Mouse (Mus musculus): ENCODE measurements at regions not wholly inside any gene's neighbourhood (a gene's known extent, or its start where the extent isn't known, plus 50 kb on each side); places are given as distances from the start of the nearest gene placed in this dataset.
A peak's percentile ranks its signal among the peaks of the same experiment; 100 is the strongest.

DNA sequence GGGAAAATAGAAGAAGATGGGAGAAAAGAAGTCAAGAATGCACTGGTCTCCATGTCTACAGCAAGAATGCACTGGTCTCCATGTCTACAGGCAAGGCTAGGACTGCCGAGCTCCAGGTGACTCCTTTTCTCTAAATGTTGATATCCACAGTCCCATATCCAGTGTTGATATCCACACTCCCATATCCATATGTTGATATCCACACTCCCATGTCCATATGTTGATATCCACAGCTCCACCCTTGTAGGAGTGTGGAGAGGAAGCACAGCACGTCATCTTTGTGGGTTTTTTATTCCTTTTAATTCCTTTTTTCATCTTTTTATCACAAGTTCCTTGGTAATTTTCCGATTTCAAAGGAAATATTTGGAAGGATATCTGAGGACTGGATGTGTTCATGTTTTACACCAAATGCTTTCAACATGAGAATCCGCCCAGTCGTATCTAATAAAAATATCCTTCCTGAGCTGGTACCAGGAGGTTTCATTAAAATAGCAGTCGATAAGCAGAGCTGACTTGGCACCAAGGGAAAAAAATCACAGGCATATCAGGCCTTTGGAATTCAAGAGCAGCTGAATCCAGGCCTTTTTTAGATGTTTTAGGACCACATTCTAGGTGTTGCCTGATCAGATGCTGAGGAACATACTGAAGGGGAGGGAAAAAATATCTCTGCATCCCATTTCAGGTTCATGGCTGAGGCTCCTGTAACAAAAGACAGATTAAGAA, 653.7 kb upstream of the Cdh11 start:
- Histone ChIP-seq H3K4me3 (ENCODE audit: insufficient read depth, low read depth, low read length) (no peak overlapping the region), H3K27me3 (ENCODE audit: control insufficient read depth, insufficient read depth, low read length) (no peaks in the 10 kb centered on the region), H3K27ac (replicated peaks; ENCODE audit: insufficient read depth, low read depth, low read length) (no peak overlapping the region), H3K36me3 (ENCODE audit: control insufficient read depth, insufficient read depth, low read length) (no peaks in the 10 kb centered on the region), H3K4me1 (ENCODE audit: control insufficient read depth, insufficient read depth, low read length) (peaks cover 1% of the 10 kb centered on the region; the same call in 1 of the 2 replicates), H3K9ac (ENCODE audit: low read depth, low read length) (no peak overlapping the region), H3K79me2 (ENCODE audit: control insufficient read depth, insufficient read depth, low read length) (no peaks in the 10 kb centered on the region)
- 78% methylated on average over 6 of the region's 6 CpGs for WGBS
- TF ChIP-seq POLR2A (IDR thresholded peaks at IDR 0.05; ENCODE audit: extremely low read depth, insufficient read depth, low read length) (no peak), CTCF (IDR thresholded peaks at IDR 0.05; ENCODE audit: low read depth, low read length) (no peak)
- DNase-seq (ENCODE audit: extremely low read depth, low read depth, low spot score) = no peak

GRCm38 (mm10) chr8:103441163-103441562, 655.7 kb upstream of the Cdh11 start:
- Histone ChIP-seq H3K4me1 (ENCODE audit: control insufficient read depth, insufficient read depth, low read length) (peaks cover 1% of the 10 kb centered on the region; the same call in 1 of the 2 replicates), H3K4me3 (ENCODE audit: insufficient read depth, low read depth, low read length) (no peak overlapping the region), H3K27ac (replicated peaks; ENCODE audit: insufficient read depth, low read depth, low read length) (no peak overlapping the region), H3K79me2 (ENCODE audit: control insufficient read depth, insufficient read depth, low read length) (no peaks in the 10 kb centered on the region), H3K9ac (ENCODE audit: low read depth, low read length) (no peak overlapping the region), H3K27me3 (ENCODE audit: control insufficient read depth, insufficient read depth, low read length) (no peaks in the 10 kb centered on the region), H3K36me3 (ENCODE audit: control insufficient read depth, insufficient read depth, low read length) (no peaks in the 10 kb centered on the region)
- WGBS = 37% methylated on average over 5 of the region's 5 CpGs
- TF ChIP-seq CTCF (IDR thresholded peaks at IDR 0.05; ENCODE audit: low read depth, low read length) (peak; percentile 58), POLR2A (IDR thresholded peaks at IDR 0.05; ENCODE audit: extremely low read depth, insufficient read depth, low read length) (no peak)
- DNase-seq (ENCODE audit: extremely low read depth, low read depth, low spot score) = peak; percentile 58

DNA sequence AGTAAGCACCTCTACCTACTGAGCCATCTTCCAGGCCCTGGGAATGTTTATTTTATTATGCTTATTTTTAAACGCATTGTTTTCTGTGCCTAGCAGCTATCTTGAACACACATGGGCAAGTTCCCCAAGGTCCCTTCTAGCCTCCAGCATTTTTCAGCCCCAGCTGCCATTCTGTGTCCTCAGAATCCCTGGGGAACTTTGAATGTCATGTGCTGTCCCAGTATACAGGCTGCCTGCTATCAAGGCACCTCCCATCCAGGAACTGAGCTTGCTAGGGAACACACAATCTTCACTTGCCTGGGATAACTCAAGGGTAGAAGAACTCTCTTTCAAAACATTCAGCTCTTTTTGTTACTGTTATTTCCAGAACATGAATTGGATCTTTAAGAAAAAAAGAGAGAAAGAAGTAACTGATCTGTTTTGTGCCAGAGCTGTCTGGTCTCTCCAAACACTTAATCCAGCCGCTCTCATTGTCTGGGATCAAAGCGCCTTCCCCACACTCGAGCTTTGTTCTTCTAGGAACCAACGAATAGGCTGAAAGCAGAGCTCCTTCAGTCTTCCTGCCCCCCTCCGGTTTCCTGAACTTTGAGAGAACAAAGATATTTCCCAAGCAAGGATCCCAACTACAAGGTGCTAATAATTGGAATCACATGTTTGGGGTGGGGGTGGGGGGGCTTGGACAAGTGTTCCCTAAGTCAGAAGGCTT, 657.1 kb upstream of the Cdh11 start:
- 43% methylated on average over 6 of the region's 6 CpGs for WGBS
- no peak overlapping the region for H3K9ac ChIP-seq (ENCODE audit: low read depth, low read length)
- no peak overlapping the region for H3K4me3 ChIP-seq (ENCODE audit: insufficient read depth, low read depth, low read length)
- TF ChIP-seq CTCF (IDR thresholded peaks at IDR 0.05; ENCODE audit: low read depth, low read length) (no peak), POLR2A (IDR thresholded peaks at IDR 0.05; ENCODE audit: extremely low read depth, insufficient read depth, low read length) (no peak)
- H3K79me2 ChIP-seq (ENCODE audit: control insufficient read depth, insufficient read depth, low read length) = no peaks in the 10 kb centered on the region
- H3K36me3 ChIP-seq (ENCODE audit: control insufficient read depth, insufficient read depth, low read length) = no peaks in the 10 kb centered on the region
- no peaks in the 10 kb centered on the region for H3K27me3 ChIP-seq (ENCODE audit: control insufficient read depth, insufficient read depth, low read length)
- H3K27ac ChIP-seq (replicated peaks; ENCODE audit: insufficient read depth, low read depth, low read length) = no peak overlapping the region
- no peak for DNase-seq (ENCODE audit: extremely low read depth, low read depth, low spot score)
- peaks cover 1% of the 10 kb centered on the region; the same call in 1 of the 2 replicates for H3K4me1 ChIP-seq (ENCODE audit: control insufficient read depth, insufficient read depth, low read length)

DNA sequence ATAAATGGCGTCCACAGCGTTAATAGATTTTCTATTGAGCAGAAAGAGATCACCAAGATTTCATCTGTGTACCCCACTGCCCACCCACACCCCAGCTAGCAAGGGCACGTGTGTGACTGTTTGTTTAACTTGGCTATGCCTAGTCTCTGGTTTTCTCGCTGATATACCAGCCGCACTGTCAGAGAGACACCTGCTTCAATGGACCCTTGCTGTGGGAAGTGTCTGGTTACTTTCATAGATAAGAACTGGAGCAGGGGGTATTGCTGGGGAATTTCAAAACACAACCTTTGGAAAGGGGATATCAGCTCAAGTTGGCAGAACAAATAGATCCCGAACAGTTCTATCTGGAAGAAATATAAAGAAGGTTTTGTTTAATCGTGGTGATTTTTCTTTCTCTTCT, 656.8 kb upstream of the Cdh5 start:
- Histone ChIP-seq H3K27ac (replicated peaks; ENCODE audit: insufficient read depth, low read depth, low read length) (no peak overlapping the region), H3K4me3 (ENCODE audit: insufficient read depth, low read depth, low read length) (no peak overlapping the region), H3K4me1 (ENCODE audit: control insufficient read depth, insufficient read depth, low read length) (peaks cover 1% of the 10 kb centered on the region; the same call in 1 of the 2 replicates), H3K9ac (ENCODE audit: low read depth, low read length) (no peak overlapping the region), H3K36me3 (ENCODE audit: control insufficient read depth, insufficient read depth, low read length) (no peaks in the 10 kb centered on the region), H3K79me2 (ENCODE audit: control insufficient read depth, insufficient read depth, low read length) (no peaks in the 10 kb centered on the region), H3K27me3 (ENCODE audit: control insufficient read depth, insufficient read depth, low read length) (no peaks in the 10 kb centered on the region)
- WGBS = 32% methylated on average over 7 of the region's 7 CpGs
- no peak for TF ChIP-seq POLR2A (IDR thresholded peaks at IDR 0.05; ENCODE audit: extremely low read depth, insufficient read depth, low read length)
- TF ChIP-seq CTCF (IDR thresholded peaks at IDR 0.05; ENCODE audit: low read depth, low read length) = no peak
- no peak for DNase-seq (ENCODE audit: extremely low read depth, low read depth, low spot score)

- H3K36me3 ChIP-seq (ENCODE audit: control insufficient read depth, insufficient read depth, low read length) = no peaks in the 10 kb centered on the region
- no peak overlapping the region for H3K27ac ChIP-seq (replicated peaks; ENCODE audit: insufficient read depth, low read depth, low read length)
- WGBS = 82% methylated on average over 2 of the region's 2 CpGs
- H3K27me3 ChIP-seq (ENCODE audit: control insufficient read depth, insufficient read depth, low read length) = no peaks in the 10 kb centered on the region
- TF ChIP-seq CTCF (IDR thresholded peaks at IDR 0.05; ENCODE audit: low read depth, low read length) = no peak
- TF ChIP-seq POLR2A (IDR thresholded peaks at IDR 0.05; ENCODE audit: extremely low read depth, insufficient read depth, low read length) = no peak
- H3K4me3 ChIP-seq (ENCODE audit: insufficient read depth, low read depth, low read length) = no peak overlapping the region
- H3K79me2 ChIP-seq (ENCODE audit: control insufficient read depth, insufficient read depth, low read length) = no peaks in the 10 kb centered on the region
- H3K9ac ChIP-seq (ENCODE audit: low read depth, low read length) = no peak overlapping the region
- H3K4me1 ChIP-seq (ENCODE audit: control insufficient read depth, insufficient read depth, low read length) = peaks cover 1% of the 10 kb centered on the region; the same call in 1 of the 2 replicates
- no peak for DNase-seq (ENCODE audit: extremely low read depth, low read depth, low spot score)
Measured at GRCm38 (mm10) chr8:103445378-103445777, 656.0 kb upstream of the Cdh5 start.

- H3K79me2 ChIP-seq (ENCODE audit: control insufficient read depth, insufficient read depth, low read length) = no peaks in the 10 kb centered on the region
- no peaks in the 10 kb centered on the region for H3K4me1 ChIP-seq (ENCODE audit: control insufficient read depth, insufficient read depth, low read length)
- WGBS = 83% methylated on average over 5 of the region's 5 CpGs
- H3K4me3 ChIP-seq (ENCODE audit: insufficient read depth, low read depth, low read length) = no peak overlapping the region
- DNase-seq (ENCODE audit: extremely low read depth, low read depth, low spot score) = no peak
- no peaks in the 10 kb centered on the region for H3K27me3 ChIP-seq (ENCODE audit: control insufficient read depth, insufficient read depth, low read length)
- no peak overlapping the region for H3K9ac ChIP-seq (ENCODE audit: low read depth, low read length)
- TF ChIP-seq CTCF (IDR thresholded peaks at IDR 0.05; ENCODE audit: low read depth, low read length) = no peak
- no peak overlapping the region for H3K27ac ChIP-seq (replicated peaks; ENCODE audit: insufficient read depth, low read depth, low read length)
- H3K36me3 ChIP-seq (ENCODE audit: control insufficient read depth, insufficient read depth, low read length) = no peaks in the 10 kb centered on the region
Measured at GRCm38 (mm10) chr8:103447916-103448315, 653.5 kb upstream of the Cdh5 start.
